Mouse (Mus musculus) heart, embryonic 16.5 days (tissue): ENCODE measurements around the gene Armcx1. TPM values are rescaled to one million over a fixed set of nuclear protein-coding genes. Genes with fewer than 3 reads are reported as not detected.

ENCODE experiments used
- ATAC-seq: fragments of 200-750 bp; cut with Nextera tagmentation; replicated peaks from 2 replicates; pipeline ENCODE4 v1.8.0; 2017; ENCODE audit warnings: moderate number of reproducible peaks; ENCODE audit not compliant: insufficient read depth, low FRiP score; ENCODE audit errors: extremely low read depth
- H3K27ac ChIP-seq: fragments of 300-500 bp; sonication (generic); 2 replicates; pipeline ENCODE4 v1.5.1; 2014; ENCODE audit warnings: mild to moderate bottlenecking, low read length, control low read depth, moderate library complexity
- H3K27me3 ChIP-seq: fragments of 300-500 bp; sonication (generic); 2 replicates; pipeline ENCODE4 v1.6.1; 2014; ENCODE audit warnings: low read length, mixed read lengths; ENCODE audit not compliant: control insufficient read depth, insufficient read depth
- H3K36me3 ChIP-seq: fragments of 300-500 bp; sonication (generic); 2 replicates; pipeline ENCODE4 v1.6.1; 2014; ENCODE audit not compliant: control insufficient read depth, insufficient read depth
- H3K4me1 ChIP-seq: fragments of 300-500 bp; sonication (generic); 2 replicates; pipeline ENCODE4 v1.6.1; 2014; ENCODE audit warnings: low read length, mixed read lengths; ENCODE audit not compliant: control insufficient read depth, insufficient read depth
- H3K4me2 ChIP-seq: fragments of 300-500 bp; sonication (generic); 2 replicates; pipeline ENCODE4 v1.6.1; 2014; ENCODE audit warnings: low read depth, mild to moderate bottlenecking, control low read depth, low read length
- H3K4me3 ChIP-seq: fragments of 300-500 bp; sonication (generic); 2 replicates; pipeline ENCODE4 v1.5.1; 2014; ENCODE audit warnings: mild to moderate bottlenecking, control low read depth, low read length
- H3K9ac ChIP-seq: fragments of 300-500 bp; sonication (generic); 2 replicates; pipeline ENCODE4 v1.6.1; 2014; ENCODE audit warnings: low read length, control low read depth
- H3K9me3 ChIP-seq: fragments of 300-500 bp; sonication (generic); replicated peaks from 2 replicates; pipeline ENCODE4 v1.6.1; 2016; ENCODE audit warnings: low read length; ENCODE audit not compliant: control insufficient read depth
- WGBS: fragments of 180-500 bp; shearing (Covaris S2); extraction: QIAGEN DNeasy Blood & Tissue Kit; methylation state at CpG from one replicate; pipeline ENCODE4 v1.1.7; 2014; 5-methylcytosine and 5-hydroxymethylcytosine counted together
- polyA plus RNA-seq: library from polyadenylated mRNA; unstranded; fragments of >200 nt; fragmentation: Nextera tagmentation; extraction: Ambion mirVana; gene quantifications from 2 replicates; pipeline ENCODE4 v1.2.1, GENCODE M21; 2015

Gene Armcx1
- polyA plus RNA-seq, result 41.8 and 43.7 TPM in 2 replicates

DNA sequence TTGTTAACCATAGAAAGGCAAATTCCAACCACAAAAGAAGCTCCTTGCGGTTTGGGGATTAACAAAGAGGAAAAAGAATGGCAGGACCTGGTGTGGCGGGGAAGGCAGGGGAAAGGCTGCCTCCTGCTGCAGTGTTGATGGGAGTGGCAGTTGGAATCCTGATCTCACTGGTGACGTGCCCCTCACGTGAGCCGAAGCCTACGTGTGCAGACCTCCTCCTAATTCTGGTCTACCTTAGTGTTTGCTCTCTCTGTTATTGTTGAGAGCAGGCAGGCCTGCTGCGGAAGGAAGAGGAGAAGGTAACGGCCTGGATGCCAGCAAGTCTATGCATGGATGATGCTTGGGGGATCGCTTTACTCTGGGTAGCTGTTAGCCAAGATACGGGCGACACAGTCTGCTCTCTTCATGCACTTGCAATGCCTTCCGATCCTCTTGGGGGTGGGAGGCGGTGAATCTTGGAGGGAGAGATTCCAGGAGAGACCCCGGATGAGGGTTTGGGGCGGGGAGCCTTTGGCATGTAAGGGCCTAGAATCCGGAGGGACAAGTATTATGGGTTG, at the start of gene Armcx1:
Gene Armcx1 (plus strand): TSS at position 212 of the 557 bp plus-strand sequence.
- peak; percentile 95 for ATAC-seq
- Histone ChIP-seq H3K36me3 (peaks cover 9% of the 10 kb centered on the region), H3K27me3 (no peaks in the 10 kb centered on the region), H3K9ac (peak within 1 kb of the TSS; percentile 77), H3K9me3 (no peaks in the 10 kb centered on the region), H3K4me2 (peak within 1 kb of the TSS; percentile 63), H3K27ac (peak within 1 kb of the TSS; percentile 95), H3K4me3 (peak within 1 kb of the TSS; percentile 69), H3K4me1 (no peaks in the 10 kb centered on the region)
- WGBS, result 10% methylated on average over 15 of the region's 16 CpGs

DNA sequence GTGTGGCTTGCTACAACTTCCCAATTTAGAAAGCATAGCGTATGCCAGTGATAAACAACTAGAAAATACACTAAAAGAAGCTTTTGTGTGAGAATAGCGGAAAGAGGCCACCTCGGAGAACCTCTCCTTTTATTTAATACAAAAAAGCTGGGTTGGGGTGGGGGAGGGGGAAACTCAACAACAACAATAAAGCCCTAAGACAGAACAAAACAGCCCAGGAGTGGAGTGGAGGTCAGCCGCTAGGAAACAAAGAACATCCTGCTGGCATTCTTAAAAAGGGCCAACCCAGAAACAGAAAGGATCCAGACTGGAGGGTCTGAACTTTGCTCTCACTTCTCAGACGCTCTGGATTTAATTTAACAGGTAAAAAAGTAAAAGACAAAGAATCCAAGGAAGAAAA, 42.7 kb upstream of the Armcx1 start:
- WGBS, result 46% methylated on average over 5 of the region's 5 CpGs
- Histone ChIP-seq H3K4me2 (no peak overlapping the region), H3K27ac (no peak overlapping the region), H3K4me3 (no peak overlapping the region), H3K27me3 (no peaks in the 10 kb centered on the region), H3K9me3 (no peaks in the 10 kb centered on the region), H3K36me3 (no peaks in the 10 kb centered on the region), H3K9ac (no peak overlapping the region), H3K4me1 (no peaks in the 10 kb centered on the region)
- ATAC-seq, result no peak

DNA sequence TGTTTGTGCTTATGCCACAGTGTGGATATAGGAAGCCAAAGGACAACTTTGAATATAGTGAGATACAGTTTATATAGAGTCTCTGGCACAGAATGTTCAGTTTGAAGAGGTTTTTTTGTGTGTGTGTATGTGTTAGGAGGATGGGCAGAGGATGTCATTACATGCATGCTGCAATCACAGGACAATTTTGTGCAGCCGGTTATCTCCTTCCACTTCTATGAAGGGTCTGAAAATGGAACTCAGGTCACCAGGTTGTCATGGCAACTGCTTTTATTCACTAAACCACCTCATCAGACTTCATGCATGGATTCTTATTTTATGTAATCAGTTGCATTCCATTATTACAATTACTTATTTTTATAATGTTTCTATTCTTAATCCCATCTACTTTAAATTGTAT, 41.8 kb upstream of the Armcx1 start:
- no peak overlapping the region for H3K4me3 ChIP-seq
- ATAC-seq, result no peak
- no peaks in the 10 kb centered on the region for H3K4me1 ChIP-seq
- no peak overlapping the region for H3K9ac ChIP-seq
- H3K27me3 ChIP-seq, result no peaks in the 10 kb centered on the region
- no peaks in the 10 kb centered on the region for H3K9me3 ChIP-seq
- WGBS, result 68% methylated on average over 1 of the region's 1 CpGs
- H3K27ac ChIP-seq, result no peak overlapping the region
- H3K36me3 ChIP-seq, result no peaks in the 10 kb centered on the region
- H3K4me2 ChIP-seq, result no peak overlapping the region

DNA sequence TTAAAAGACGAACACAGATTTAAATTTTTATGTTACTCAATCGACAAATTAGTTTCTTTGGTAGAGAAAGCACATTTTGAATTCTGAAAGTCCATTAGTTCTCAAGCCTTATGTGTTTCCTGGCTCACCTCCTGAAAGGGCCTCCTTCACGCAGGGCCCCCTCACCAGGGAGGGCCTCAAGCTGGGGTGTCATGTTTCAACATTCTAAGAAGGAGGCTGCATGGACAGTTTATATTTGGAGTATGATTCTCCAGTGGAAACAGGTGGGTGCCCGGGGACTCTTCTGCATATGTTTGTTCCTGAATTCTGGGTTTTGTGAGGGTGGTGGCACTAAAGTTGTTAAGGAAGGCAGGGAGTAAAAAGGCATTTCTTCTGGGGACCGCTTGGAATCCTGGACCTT, 32.8 kb upstream of the Armcx1 start:
- Histone ChIP-seq H3K9ac (peak overlapping the region; percentile 62), H3K36me3 (no peaks in the 10 kb centered on the region; the same call in 1 of the 2 replicates), H3K4me2 (peak overlapping the region; percentile 51), H3K4me3 (peak overlapping the region; percentile 49), H3K4me1 (peaks cover 2% of the 10 kb centered on the region; the same call in 1 of the 2 replicates), H3K9me3 (no peaks in the 10 kb centered on the region), H3K27ac (peak overlapping the region; percentile 83), H3K27me3 (no peaks in the 10 kb centered on the region)
- 32% methylated on average over 5 of the region's 5 CpGs for WGBS
- ATAC-seq, result no peak

DNA sequence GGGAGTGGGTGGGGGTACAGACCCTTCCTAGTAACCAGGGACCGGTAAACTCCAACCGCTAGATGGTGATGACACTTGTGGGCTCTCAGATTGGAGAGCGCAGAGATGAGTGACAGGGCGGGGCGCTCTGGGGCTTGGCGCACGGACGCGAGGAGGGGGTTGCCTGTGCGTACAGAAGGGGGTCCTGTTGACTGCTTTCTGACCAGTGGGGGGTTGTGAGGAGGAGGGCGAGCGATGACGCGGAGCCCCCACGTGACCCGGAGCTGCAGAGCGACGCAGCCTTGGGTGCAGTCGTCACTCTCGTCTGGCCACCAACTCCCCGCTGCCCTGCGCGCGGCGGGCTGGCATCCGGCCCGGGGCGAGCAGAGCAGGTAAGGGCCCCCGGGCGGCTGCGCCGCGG, 31.5 kb upstream of the Armcx1 start, which contains the start of gene Armcx4:
Gene Armcx4 (plus strand): TSS at position 253 of the 400 bp plus-strand sequence.
- H3K9ac ChIP-seq, result peak within 1 kb of the TSS; percentile 78
- H3K9me3 ChIP-seq, result no peaks in the 10 kb centered on the region
- ATAC-seq, result peak; percentile 95
- H3K4me3 ChIP-seq, result peak within 1 kb of the TSS; percentile 64
- peak within 1 kb of the TSS; percentile 61 for H3K4me2 ChIP-seq
- H3K4me1 ChIP-seq, result peaks cover 2% of the 10 kb centered on the region; the same call in 1 of the 2 replicates
- peaks cover 4% of the 10 kb centered on the region; the same call in 1 of the 2 replicates for H3K36me3 ChIP-seq
- H3K27me3 ChIP-seq, result no peaks in the 10 kb centered on the region
- peak within 1 kb of the TSS; percentile 91 for H3K27ac ChIP-seq
- WGBS, result 18% methylated on average over 30 of the region's 33 CpGs

DNA sequence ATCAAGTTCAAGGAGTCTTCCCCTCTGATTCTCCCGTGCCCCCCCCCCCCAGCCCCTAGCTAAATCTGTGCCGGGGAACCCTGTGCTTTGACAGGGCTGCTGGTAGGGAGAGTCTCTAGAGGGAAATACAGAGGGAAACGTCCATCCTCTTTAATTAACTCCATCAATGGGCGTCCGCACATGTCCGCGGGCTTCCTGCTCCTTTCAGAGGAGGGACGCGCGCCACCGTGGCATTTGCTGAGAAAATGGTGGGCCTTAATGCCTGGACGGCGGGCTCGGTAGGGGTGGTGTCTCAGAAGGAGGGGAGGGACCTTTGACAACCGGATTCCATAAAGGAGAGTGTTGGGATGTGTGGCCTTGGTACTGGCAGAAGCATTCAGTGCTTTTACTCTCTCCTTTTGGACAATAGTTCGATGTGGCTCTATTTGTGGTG, 31.0 kb upstream of the Armcx1 start:
- H3K4me3 ChIP-seq, result peak overlapping the region; percentile 64
- 14% methylated on average over 15 of the region's 16 CpGs for WGBS
- peaks cover 4% of the 10 kb centered on the region; the same call in 1 of the 2 replicates for H3K36me3 ChIP-seq
- H3K27me3 ChIP-seq, result no peaks in the 10 kb centered on the region
- peaks cover 2% of the 10 kb centered on the region; the same call in 1 of the 2 replicates for H3K4me1 ChIP-seq
- peak overlapping the region; percentile 61 for H3K4me2 ChIP-seq
- peak overlapping the region; percentile 78 for H3K9ac ChIP-seq
- peak; percentile 59 for ATAC-seq
- no peaks in the 10 kb centered on the region for H3K9me3 ChIP-seq
- H3K27ac ChIP-seq, result peak overlapping the region; percentile 91

DNA sequence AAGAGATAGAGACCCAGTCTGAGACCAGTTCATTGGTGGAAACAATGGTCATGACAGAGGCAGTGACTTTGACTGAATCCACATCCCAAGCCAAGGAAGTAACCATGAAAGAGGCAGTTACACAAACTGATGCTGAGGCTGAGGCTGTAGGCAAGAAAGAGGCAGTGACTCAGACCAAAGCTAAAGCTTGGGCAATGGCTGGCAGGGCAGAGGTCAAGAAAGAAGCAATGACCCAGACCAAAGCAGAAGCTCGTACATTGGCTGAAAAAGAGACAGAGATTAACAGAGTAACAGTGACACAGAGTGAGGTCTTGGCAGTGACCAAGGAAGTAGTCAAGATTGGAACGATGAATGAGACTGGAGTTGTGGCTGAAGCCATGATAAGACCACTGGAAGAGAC, 28.1 kb upstream of the Armcx1 start:
- H3K27me3 ChIP-seq, result no peaks in the 10 kb centered on the region
- H3K9ac ChIP-seq, result no peak overlapping the region
- H3K4me1 ChIP-seq, result peaks cover 2% of the 10 kb centered on the region; the same call in 1 of the 2 replicates
- peaks cover 4% of the 10 kb centered on the region; the same call in 1 of the 2 replicates for H3K36me3 ChIP-seq
- WGBS, result 76% methylated on average over 2 of the region's 2 CpGs
- no peak overlapping the region for H3K4me3 ChIP-seq
- H3K27ac ChIP-seq, result no peak overlapping the region
- H3K4me2 ChIP-seq, result no peak overlapping the region
- ATAC-seq, result no peak
- no peaks in the 10 kb centered on the region for H3K9me3 ChIP-seq

DNA sequence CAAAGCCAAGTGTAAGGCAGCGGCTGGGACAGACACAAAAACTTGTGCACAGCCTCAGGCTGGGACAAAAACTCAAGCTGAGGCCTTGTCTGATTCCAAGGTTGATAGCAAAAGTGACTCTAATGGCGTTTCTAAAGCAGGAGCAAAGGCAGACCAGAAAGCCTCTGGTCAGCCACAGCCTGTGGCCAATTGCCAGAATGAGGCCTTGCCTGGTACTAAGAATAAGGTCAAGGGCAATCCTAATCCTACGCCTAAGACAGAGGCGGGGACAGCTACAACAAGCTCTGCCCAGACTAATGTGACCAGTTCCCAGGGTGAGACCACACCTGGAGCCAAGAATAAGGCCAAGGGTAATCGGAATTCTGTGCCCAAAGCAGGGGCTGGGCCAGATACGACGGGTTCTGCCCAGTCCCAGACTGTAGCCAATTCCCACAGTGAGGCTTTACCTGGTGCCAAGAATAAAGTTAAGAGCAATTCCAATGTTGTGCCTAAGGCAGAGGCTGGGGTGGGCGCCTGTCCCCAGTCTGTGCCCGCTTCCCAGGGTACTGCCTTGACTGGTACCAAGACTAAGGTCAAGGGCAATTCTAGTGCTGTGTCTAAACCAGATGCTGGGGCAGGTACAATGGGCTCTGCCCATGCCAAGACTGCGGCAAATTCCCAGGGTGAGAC, 26.8 kb upstream of the Armcx1 start:
- Histone ChIP-seq H3K36me3 (peaks cover 6% of the 10 kb centered on the region; the same call in 1 of the 2 replicates), H3K27ac (no peak overlapping the region), H3K4me2 (no peak overlapping the region), H3K27me3 (no peaks in the 10 kb centered on the region), H3K4me1 (peaks cover 2% of the 10 kb centered on the region; the same call in 1 of the 2 replicates), H3K4me3 (no peak overlapping the region), H3K9ac (no peak overlapping the region), H3K9me3 (no peaks in the 10 kb centered on the region)
- 88% methylated on average over 10 of the region's 10 CpGs for WGBS
- no peak for ATAC-seq

DNA sequence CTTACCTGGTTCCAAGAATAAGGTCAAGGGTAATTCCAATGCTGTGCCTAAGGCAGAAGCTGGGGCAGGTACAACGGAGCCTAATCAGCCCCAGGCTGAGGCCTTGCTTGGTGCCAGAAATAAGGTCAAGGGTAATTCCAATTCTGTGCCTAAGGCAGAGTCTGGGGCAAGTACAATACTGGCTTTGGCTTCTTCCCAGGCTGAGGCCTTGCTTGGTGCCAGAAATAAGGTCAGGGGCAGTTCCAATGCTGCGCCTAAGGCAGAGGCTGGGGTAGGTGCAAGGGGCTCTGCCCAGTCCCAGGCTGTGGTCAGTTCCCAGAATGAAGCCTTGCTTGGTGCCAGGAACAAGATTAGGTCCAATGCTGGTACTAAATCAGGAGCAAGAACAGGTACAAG, 26.2 kb upstream of the Armcx1 start:
- no peak overlapping the region for H3K9ac ChIP-seq
- WGBS, result 85% methylated on average over 2 of the region's 2 CpGs
- no peaks in the 10 kb centered on the region for H3K9me3 ChIP-seq
- no peak overlapping the region for H3K4me2 ChIP-seq
- H3K4me1 ChIP-seq, result peaks cover 2% of the 10 kb centered on the region; the same call in 1 of the 2 replicates
- H3K36me3 ChIP-seq, result peaks cover 6% of the 10 kb centered on the region; the same call in 1 of the 2 replicates
- H3K4me3 ChIP-seq, result no peak overlapping the region
- H3K27me3 ChIP-seq, result no peaks in the 10 kb centered on the region
- no peak overlapping the region for H3K27ac ChIP-seq
- ATAC-seq, result no peak
